Mouse (Mus musculus) embryo, embryonic 10.5 days (tissue): ENCODE data around the gene Gfral.

ENCODE experiments used
- DNase-seq: peaks from one replicate; pipeline ENCODE4 v3.0.0-alpha.2; 2015; ENCODE audit warnings: low spot score

Gfral gene

GRCm38 (mm10) chr9:76122888-76123287, 90.6 kb downstream of the Gfral start:
- DNase-seq: peak; percentile 81
